Mouse (Mus musculus) B cell, adult (primary cell): Measurements from ENCODE around the gene Tmem212. TPM values are rescaled to one million over a fixed set of nuclear protein-coding genes. Genes with fewer than 3 reads are reported as not detected.

ENCODE experiments used
- total RNA-seq: library from RNA; stranded (reverse); gene quantifications from 4 replicates; pipeline ENCODE4 v1.2.4, GENCODE M21; 2023; ENCODE audit not compliant: inconsistent age

Gene Tmem212
- total RNA-seq: not detected in 4 replicates

DNA sequence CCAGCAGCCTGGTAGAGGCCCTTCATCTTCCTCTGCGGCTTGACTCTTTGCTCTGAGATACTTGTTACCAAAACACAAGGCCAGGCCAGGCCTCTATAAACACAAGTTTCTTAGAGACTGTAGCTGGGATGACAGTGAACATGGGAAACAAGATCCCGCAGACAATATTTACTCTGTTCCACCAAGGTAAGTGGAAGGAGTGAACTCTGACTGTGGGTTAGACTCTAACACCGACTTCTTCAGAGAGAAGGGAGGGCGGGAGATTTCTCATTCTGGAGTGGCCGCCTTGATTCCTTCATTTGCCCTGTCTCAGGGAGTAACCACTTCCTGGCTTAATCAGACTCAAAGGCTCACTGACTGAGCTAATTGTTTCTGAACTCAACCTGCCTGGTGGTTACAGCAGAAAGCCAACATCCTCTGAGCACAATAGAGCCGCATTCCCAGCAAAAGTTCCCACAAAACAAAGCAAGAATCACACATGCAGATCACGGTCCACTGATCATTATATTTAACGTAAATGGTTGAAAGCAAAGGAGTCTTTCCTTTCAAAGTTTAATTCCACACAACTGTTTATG lies at the start of gene Tmem212:
Gene Tmem212 (minus strand): TSS at position 51 of the 575 bp plus-strand sequence.

DNA sequence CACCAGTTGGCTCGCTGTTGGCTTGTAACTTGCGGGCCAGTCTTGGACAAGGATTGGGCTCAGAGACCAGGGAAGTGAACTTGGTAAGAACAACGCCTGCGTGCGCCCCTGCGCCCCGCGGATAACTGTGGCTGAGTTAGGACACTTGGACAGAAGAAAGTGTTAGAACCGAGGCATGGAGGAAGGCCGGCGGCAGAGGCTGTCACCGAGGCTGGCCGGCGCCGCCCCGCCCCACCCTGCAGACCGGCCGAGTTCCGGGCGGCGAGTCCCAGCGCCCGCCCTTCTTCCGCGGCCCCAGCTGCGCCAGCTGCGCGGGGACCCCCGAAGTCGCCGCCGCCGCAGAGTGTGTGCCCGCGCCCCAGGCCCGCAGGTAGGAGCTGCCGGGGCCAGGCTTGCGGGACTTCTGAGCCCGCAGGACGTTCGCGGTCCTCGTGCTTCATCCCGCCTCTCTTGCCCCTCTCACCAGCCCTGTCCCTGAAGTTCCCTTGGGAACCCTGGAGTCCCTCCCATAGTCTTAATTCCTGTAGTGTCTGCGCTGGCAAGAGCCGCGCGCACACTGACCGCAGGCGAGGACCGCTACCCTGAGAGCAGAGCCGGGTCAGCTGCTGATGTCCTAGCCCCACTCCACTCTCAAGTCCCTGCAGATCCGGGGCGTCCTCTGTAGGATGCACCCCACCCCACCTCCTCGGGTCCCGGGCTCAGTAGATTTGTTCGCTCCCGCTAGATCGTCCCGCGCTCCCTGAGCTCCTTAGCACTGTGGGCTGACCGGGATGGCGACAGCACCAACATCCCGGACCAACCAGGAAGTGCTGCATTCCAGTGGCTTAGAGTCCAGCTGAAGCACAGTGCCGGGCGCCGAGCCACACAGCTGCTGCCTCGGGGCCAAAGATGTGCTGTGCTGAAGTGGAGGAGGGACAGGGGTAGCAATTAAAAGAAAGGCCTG lies 42.5 kb upstream of the Tmem212 start, which contains the start of gene Pld1:
Gene Pld1 (plus strand): TSS at position 315 of the 943 bp plus-strand sequence.

Other genes with a start within 250 kb of the Tmem212 start
- 3.8 to 5.5 TPM (median 4.9 TPM) in 4 replicates for gene Fndc3b, start 185.1 kb downstream of the Tmem212 start, total RNA-seq
- gene Pld1, start 42.3 kb upstream of the Tmem212 start, total RNA-seq: 0.12 to 0.78 TPM (median 0.16 TPM) in 3 of 4 replicates, not detected in the other